Mouse (Mus musculus): Measurements from ENCODE around the gene Trim24.
"Not testable (repeated sequence)": the region's sequence is repeated elsewhere in the genome, so short reads cannot be mapped to it uniquely, and the experiment has no call there.

GRCm38 (mm10) chr6:37856300-37856699 lies 14.3 kb upstream of the Trim24 start:
- TF ChIP-seq CTCF (IDR thresholded peaks at IDR 0.05; ENCODE audit: low read depth, low read length); POLR2A (IDR thresholded peaks at IDR 0.05; ENCODE audit: insufficient read depth, low read length): not testable (repeated sequence)

Data from ES-Bruce4 (cell line).